Mouse (Mus musculus): Measurements from ENCODE around the gene Fbxo6.

GRCm38 (mm10) chr4:148154006-148154405 lies 2.1 kb upstream of the Fbxo6 start:
- TF ChIP-seq CTCF (IDR thresholded peaks at IDR 0.05; ENCODE audit: low read depth) (no peak), EP300 (IDR thresholded peaks at IDR 0.05; ENCODE audit: low read depth) (no peak)
